Mouse (Mus musculus) heart, adult 18-20 months (tissue): ENCODE measurements at regions not wholly inside any gene's neighbourhood (a gene's known extent, or its start where the extent isn't known, plus 50 kb on each side); places are given as distances from the start of the nearest gene placed in this dataset.

Experiments used
- DNase-seq, 2 experiments: peaks; one replicate each; pipeline ENCODE4 v3.0.0; 2021 to 2022; ENCODE audit warnings: mixed read lengths in 1 of 2

DNA sequence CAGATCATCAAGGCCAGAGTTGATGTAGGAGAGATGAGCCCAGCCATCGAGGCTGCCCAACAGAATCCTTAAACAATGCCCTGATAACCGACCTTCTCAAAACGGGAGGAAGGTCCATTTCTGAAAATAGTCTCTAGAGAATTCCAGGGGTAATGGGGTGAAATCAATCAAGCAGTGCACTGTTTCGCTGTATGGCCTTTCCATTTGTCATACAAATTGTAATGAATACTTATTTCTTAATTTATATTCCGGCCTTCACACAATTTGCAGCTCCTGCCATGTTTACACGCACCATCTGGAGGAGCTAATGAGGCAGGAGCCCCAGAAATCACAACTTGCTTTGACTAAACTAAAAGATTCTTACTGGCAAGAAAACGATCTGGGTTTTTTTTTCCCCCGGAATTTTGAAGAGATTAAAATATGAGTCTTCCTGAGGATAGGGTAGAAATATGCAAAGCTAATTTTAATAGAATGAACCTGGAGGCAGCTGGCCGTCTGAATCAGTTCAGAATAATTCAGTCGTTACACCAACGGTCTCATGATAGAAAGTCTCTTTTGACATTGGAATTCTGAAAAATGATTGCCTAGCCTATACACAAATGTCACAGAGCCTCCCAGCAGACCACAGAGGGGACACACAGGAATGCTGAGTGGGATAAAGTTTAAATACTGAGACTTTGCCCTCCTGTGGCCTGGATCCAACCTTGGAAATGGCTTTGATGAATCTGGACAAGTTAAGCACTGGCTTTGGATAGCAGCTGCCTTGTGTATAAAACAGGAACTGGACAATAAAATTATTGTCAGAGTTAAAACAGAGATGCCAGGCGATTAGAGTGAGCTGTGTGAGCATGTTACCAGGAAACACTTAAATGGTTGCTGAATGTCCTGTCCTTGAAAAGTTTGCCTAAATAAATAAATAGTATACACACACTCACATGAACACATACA lies 115.0 kb upstream of the Frem1 start:
- no peak for DNase-seq

DNA sequence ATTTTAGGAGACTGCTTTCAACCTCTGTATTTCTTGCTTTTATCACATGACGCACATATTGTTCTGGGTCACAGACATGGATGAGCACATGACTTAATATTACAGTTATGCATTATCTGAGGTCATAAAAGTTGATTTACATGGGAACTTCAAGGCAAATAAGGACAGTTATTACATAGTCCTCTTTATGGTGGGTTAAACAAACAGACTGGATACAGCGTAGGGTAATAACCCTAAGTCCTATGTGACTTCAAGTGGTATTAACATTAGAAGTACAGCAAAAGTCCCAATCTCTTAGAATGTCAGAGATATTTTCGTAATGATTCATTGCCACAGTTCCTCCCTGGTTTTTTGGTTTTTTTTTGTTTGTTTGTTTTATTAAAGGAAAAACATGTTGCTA lies 94.6 kb upstream of the Frem1 start:
- no peak for DNase-seq

DNA sequence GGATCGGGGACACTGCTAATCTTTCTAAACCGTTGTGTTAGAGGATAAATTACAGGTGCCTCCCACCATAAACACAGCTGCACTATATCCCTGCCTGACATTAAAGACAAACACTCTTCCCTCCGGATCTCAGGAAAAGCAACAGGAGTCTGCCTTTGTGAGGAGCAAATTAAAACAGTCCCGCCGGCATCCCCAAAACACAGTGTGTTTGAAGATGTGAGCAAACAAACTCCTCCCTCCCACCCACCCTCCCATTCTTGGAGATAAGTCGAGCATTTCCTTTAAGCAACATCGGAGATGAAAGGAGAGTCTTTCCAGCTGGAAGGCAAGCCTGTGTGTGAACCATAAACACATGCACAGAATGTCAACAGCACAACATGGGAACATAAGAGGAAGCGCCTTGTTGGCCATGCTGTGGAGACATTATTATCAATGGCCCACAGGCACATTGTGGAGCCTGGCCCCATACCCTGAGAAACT lies 93.6 kb upstream of the Frem1 start:
- DNase-seq, result no peak

DNA sequence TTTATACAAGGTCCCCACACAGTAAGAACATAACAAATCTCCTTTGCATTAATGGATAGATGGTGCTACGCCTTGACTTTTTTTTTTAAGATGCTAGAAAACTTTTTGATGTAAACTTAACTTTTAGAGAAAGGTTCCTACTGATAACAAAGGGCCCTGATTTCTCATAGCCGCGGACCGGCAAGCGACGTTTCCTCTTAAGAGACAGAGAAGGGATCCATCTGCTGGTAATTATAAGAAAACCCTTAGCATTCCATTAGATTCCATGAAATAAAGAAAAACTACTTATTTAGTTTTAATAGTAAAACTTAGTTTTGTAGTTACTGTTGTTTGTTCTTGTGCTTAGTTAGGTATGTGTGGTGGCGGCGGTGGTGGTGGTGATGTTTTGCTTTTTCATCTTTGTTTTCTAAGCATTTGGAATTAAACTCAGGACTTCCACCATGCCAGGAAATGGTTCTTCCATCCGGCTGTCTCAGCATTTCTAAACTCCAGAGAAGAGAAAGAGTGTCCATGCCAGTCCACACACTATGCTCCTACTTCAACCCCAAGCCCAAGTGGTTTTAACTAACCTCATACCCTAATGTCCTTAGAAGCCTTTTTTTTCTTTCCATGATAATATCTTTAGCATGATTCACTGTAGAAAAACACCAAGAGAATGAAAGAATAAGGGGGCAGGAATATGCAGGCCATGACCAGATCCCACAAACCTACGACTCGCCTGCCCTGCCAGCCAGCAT lies 92.8 kb upstream of the Frem1 start:
- no peak for DNase-seq

DNA sequence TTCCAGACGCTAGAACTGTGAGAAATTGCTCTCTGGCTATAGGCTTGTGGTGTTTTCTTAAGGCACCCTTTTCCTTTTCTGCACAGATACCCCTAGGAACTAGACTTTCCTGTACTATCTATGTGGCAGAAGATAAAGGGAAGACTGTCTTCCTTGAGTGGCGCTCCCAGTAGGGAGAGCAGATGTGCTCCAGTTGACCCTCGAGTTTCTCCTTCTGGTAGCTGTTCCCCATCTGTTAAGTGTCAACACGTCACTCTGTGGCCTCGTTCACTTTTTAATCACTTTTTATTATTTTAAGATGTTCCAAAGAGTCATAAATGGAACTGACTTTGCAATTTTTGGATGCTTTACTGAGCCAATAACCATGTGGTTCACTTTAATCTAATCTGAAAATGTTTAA lies 89.6 kb upstream of the Frem1 start:
- DNase-seq, result no peak

DNA sequence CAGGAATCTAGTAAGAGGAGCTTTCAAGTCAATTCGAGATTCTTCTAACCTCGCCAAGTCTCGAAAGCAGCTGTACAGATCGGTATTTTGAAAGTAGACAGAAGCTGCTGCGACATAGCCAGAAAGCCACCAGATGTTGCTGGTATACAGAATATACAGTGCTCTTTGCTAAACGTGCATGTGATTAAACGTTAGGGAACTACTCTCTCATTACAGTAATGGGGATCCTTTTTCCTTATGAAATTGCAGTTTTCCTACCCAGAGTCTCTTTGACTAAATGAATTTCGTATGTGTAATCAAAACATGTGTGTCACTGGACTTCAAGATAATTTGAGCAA lies 70.5 kb upstream of the Frem1 start:
- DNase-seq, result no peak

DNA sequence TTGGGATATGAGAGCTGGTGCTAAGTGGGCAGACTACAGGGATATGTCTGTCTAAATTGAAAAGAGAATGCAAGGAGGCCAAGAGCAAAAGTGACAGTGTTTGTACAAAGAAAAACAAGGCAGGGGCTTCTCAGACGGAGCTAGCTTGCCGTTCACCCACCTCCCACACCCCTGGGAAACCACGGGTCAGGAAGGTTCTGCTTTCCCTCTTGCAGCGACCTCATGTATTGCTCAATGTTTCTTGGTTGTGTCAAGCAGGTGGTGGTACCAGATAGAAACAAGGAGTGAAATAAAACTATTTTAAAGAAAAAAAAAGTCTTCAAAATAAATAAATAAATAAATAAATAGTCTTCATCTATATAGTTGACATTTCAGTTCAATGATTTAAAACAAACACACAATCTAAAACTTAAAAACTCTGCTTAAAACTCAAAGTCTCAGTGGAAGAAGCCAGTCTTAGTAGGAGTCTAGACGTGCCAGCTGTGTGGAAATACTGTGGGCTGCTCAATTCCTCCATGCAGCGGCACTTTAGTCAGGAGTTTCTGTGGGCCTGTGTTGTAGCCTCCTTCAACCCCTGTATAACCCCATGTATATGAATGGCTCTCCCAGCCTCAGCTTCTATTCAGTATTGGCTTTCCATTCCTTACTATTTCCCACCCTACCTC lies 70.0 kb upstream of the Frem1 start:
- DNase-seq, result no peak

DNA sequence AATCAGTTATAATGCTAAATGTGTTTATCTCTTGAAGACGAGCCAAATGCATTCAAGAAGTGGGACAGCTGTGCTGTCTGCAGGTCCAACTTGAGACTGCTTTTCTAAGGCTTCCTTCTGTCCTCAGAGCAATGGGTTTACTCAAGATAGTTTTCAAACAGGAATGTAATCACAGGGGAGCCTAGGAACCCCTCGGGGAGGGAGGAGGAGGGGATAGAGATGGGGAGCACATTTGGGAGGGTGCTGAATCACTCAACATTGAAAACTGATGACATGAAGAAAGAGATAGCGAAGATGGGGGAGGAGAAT lies 56.5 kb upstream of the Frem1 start:
- no peak for DNase-seq

DNA sequence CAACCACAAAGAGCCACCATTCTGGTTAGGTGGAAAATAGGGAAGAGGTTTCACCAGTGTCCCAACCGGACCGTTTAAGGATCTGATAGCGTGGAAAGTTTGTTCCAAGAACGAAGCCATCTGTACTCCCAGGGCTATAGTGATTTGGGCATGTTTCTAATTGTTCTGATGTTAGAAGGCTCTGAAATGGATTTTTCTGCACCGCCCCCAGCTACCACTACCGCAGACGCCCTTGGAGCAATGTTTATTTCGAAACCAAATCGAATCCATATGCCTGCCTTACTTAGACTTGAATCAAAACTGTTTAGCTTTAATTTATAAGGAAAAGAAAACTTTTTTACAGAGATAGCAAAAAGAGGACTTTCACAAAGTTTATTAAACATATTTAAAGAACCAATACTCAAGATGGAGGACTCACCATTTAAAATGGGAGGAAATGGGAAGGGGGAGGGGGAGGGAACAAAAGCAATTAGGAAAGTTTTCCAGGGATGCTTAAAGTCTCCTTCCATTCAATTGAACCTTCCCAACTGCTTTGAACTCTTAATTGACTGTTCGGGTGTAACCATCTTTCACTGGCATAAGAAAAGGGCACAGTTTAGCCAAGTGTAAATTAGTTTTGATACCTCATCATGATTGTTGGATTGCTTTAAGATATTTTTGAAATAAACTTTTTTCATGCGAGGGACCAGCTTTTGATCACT lies 56.0 kb upstream of the Frem1 start:
- DNase-seq, result no peak

DNA sequence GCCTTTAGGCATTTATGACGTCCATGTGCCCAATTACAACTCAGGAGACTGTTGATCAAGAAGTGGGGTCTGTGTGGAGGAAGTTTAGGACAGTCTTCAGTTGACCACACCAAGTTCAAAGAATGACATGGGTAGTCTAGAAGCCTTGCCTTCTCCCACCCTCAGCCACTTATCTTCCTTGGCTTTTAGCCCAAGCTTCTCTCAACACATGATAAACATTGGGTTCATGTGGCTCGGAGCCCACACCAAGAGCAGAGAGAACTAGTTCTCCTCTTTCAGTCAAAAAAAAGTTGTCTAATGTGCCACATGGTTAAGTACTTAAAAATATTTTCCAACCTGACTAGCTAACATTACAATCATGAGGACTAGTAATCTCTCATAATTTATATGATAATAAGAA lies 55.0 kb upstream of the Frem1 start:
- DNase-seq, result no peak

DNA sequence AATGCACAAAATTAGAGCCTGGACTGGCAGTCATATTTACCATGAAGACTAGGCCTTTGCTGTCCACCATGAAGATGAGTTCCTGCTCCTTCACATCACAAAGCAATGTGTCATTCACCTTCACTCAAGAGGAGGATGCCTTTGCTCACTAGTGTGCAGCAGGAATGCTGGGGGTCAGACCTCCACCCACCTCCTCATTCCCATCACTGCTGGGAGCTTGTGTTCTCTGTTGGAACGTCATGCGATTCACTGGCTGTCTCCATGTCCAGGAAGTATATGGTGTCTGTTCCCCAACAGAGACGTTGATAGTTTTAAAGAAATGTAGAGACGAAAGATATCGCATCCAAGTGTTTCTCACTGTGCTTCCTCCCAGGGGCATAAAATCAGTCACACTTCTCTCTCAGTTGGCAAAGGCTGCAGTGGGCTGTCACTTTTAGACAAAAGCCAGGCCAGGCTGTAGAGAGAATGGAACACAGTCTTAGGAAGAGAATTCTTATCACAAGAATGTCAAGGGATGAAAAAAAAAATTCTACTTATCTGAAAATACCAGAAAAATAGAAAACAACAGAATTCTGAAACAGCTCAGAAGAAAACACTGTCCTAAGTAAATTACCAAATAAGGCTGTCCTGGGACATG lies 52.0 kb upstream of the Frem1 start:
- DNase-seq, result peak; percentile 36 to 38

DNA sequence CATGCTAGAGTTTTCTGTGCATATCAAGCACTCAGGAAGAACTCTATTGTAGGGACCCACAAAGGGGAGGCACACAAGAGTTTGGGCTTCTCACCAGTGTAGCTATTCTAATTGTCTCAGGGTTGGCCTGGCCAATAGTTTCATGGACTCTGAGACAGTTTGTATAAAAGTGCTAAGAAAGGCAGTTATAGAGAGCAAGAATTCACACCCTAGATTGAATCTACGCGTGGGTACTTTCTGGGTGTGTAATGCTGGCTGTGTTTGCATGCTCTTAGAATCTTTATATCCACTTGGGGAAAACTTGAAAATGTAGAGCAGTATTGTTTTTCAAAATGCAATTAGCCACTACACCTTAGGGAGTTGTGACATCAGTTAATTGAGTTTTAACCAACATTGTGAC lies 50.8 kb upstream of the Frem1 start:
- no peak for DNase-seq

DNA sequence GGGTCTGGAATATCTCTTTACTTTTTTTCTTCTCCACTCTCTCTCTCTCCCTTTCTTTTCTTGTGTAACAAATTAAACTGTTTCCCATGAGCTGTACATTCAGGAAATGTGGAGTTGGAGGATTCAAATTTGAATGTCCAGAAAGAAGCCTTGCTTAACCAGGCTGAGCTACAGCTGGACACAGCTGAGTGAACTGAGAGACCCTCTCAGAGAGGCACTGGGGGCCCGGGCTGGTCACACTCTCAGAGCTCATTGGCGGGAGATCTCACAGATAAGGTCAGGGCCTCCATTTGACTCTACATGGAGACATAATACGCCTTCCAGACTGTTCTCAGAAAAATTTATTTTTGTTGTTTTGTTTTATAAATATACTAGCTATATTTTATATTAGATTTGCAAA lies 49.9 kb upstream of the Frem1 start:
- no peak for DNase-seq
